In the genomic region with DNA sequence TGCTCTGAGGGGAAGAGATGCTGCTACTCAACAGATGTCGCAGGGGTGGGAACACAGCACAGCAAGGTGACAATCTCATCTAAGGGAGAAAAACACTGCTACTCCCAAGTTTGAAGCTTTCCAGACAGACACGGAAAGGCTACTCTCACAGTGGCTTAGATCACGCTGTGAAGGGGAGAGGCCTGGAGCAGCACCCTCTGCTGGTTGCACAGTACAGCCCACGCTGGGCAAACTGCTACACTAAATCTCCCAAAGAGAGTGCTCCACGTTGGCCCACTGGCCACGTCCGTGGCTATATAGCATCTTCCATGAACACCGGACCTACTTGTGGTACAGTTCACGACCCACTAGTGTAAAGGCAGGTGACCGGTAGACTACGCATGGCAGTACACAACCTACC, we compare ENCODE assay signal across 15 mouse cellular contexts. TPM values are rescaled to one million over a fixed set of nuclear protein-coding genes. Genes with fewer than 3 reads are reported as not detected.
DNase-seq lines count a peak whose midpoint lies in the region; ATAC-seq and TF ChIP-seq lines count a peak whose summit lies in the region.
"Had no signal": no experiment of that assay in that cellular context is flagged by ENCODE, and none has a peak within 500 bp of the region (broad histone marks: within the 10 kb centered on the region; RNA-seq: fewer than 3 reads in every experiment).

No protein-coding gene starts in this region.

- no peak overlapping the region for H3K4me2 ChIP-seq in midbrain, postnatal 0 days (ENCODE audit: low read depth, low read length, poor library complexity, severe bottlenecking)
- no peak overlapping the region for H3K4me2 ChIP-seq in forebrain, embryonic 13.5 days
- H3K4me2 ChIP-seq: limb, embryonic 13.5 days had no signal

- no peak overlapping the region for H3K27ac ChIP-seq in kidney, adult 2 months (ENCODE audit: insufficient read depth, low read depth, low read length)
- H3K27ac ChIP-seq in midbrain, postnatal 0 days (ENCODE audit: low read depth, low read length) = no peak overlapping the region
- no peak overlapping the region for H3K27ac ChIP-seq in midbrain, embryonic 10.5 days (replicated peaks)
- no peak overlapping the region for H3K27ac ChIP-seq in forebrain, embryonic 13.5 days
- H3K27ac ChIP-seq: limb, embryonic 13.5 days had no signal

- H3K27me3 ChIP-seq in kidney, adult 2 months (replicated peaks; ENCODE audit: control insufficient read depth, insufficient read depth, low read length) = no peaks in the 10 kb centered on the region
- H3K27me3 ChIP-seq in midbrain, postnatal 0 days (ENCODE audit: insufficient read depth, low read length) = no peaks in the 10 kb centered on the region
- no peaks in the 10 kb centered on the region for H3K27me3 ChIP-seq in midbrain, embryonic 10.5 days (ENCODE audit: low read depth, poor library complexity, severe bottlenecking)
- no peaks in the 10 kb centered on the region for H3K27me3 ChIP-seq in forebrain, embryonic 13.5 days
- H3K27me3 ChIP-seq: limb, embryonic 13.5 days; megakaryocyte, embryonic 14.5 days; Patski had no signal

- no peaks in the 10 kb centered on the region for H3K36me3 ChIP-seq in kidney, adult 2 months (ENCODE audit: control insufficient read depth, insufficient read depth, low read length)
- peaks cover 59% of the 10 kb centered on the region for H3K36me3 ChIP-seq in midbrain, postnatal 0 days (ENCODE audit: insufficient read depth, low read length)
- peaks cover 92% of the 10 kb centered on the region for H3K36me3 ChIP-seq in midbrain, embryonic 10.5 days
- H3K36me3 ChIP-seq in forebrain, embryonic 13.5 days (ENCODE audit: poor library complexity, severe bottlenecking) = peaks cover 85% of the 10 kb centered on the region

- no peaks in the 10 kb centered on the region for H3K4me1 ChIP-seq in kidney, adult 2 months (ENCODE audit: control insufficient read depth, insufficient read depth, low read length)
- no peaks in the 10 kb centered on the region for H3K4me1 ChIP-seq in midbrain, postnatal 0 days (ENCODE audit: insufficient read depth, low read length)
- peaks cover 8% of the 10 kb centered on the region for H3K4me1 ChIP-seq in midbrain, embryonic 10.5 days
- H3K4me1 ChIP-seq in forebrain, embryonic 13.5 days = no peaks in the 10 kb centered on the region
- H3K4me1 ChIP-seq: limb, embryonic 13.5 days had no signal

- TF ChIP-seq CTCF in kidney, adult 2 months (conservative IDR thresholded peaks at IDR 0.05; ENCODE audit: insufficient read depth, insufficient read length, low read depth, low read length) = peak; percentile 33; the same call in 1 of the 2 replicates
- peak; percentile 37 for TF ChIP-seq CTCF in midbrain, postnatal 0 days (IDR thresholded peaks at IDR 0.05)

- 84% methylated on average over 11 of the region's 11 CpGs for WGBS in kidney, adult 2 months
- WGBS in midbrain, postnatal 0 days = 85% methylated on average over 11 of the region's 11 CpGs
- 89% methylated on average over 11 of the region's 11 CpGs for WGBS in midbrain, embryonic 10.5 days
- 90% methylated on average over 11 of the region's 11 CpGs for WGBS in forebrain, embryonic 13.5 days

- H3K9ac ChIP-seq in midbrain, postnatal 0 days (replicated peaks; ENCODE audit: low read length, poor library complexity, severe bottlenecking) = no peak overlapping the region
- no peak overlapping the region for H3K9ac ChIP-seq in forebrain, embryonic 13.5 days
- H3K9ac ChIP-seq: limb, embryonic 13.5 days had no signal

- no peak for TF ChIP-seq POLR2A in kidney, adult 2 months (IDR thresholded peaks at IDR 0.05; ENCODE audit: low read depth, low read length)

- H3K9me3 ChIP-seq in midbrain, postnatal 0 days (ENCODE audit: low read length) = no peaks in the 10 kb centered on the region
- no peaks in the 10 kb centered on the region for H3K9me3 ChIP-seq in midbrain, embryonic 10.5 days (replicated peaks)
- no peaks in the 10 kb centered on the region for H3K9me3 ChIP-seq in forebrain, embryonic 13.5 days (replicated peaks)
- H3K9me3 ChIP-seq: limb, embryonic 13.5 days; megakaryocyte, embryonic 14.5 days had no signal

- no peak for ATAC-seq in midbrain, postnatal 0 days (ENCODE audit: low FRiP score)
- ATAC-seq in megakaryocyte progenitor cell, adult 5-6 weeks (replicated peaks; ENCODE audit: poor library complexity) = peak; percentile 45; the same call in 1 of the 2 replicates
- no peak for ATAC-seq in forebrain, embryonic 13.5 days
- ATAC-seq: inflammation-experienced regulatory T-cells, adult 6 months; Patski had no signal

- DNase-seq in kidney, adult 2 months = no peak
- no peak for DNase-seq in kidney, adult 11 months
- DNase-seq in midbrain, postnatal 0 days (ENCODE audit: low spot score) = no peak
- no peak for DNase-seq in midbrain, embryonic 10.5 days (ENCODE audit: low spot score)
- peak; percentile 23 for DNase-seq in adipocyte (ENCODE audit: low spot score)
- DNase-seq: cerebellum, postnatal 10 days; retina, postnatal 1 day; thymus, postnatal 14 days had no signal

- no peak overlapping the region for H3K4me3 ChIP-seq in kidney, adult 2 months (ENCODE audit: insufficient read depth, low read depth, low read length)
- no peak overlapping the region for H3K4me3 ChIP-seq in midbrain, postnatal 0 days (ENCODE audit: low read depth, low read length)
- H3K4me3 ChIP-seq in midbrain, embryonic 10.5 days = no peak overlapping the region
- H3K4me3 ChIP-seq in forebrain, embryonic 13.5 days = no peak overlapping the region
- H3K4me3 ChIP-seq: erythroblast, embryonic 14.5 days; limb, embryonic 13.5 days; megakaryocyte, embryonic 14.5 days had no signal

RNA-seq across cellular contexts. Expression of a gene that starts 16.2 kb away (rescaled TPM):
- 84.9 and 85.8 TPM in 2 replicates for polyA plus RNA-seq in kidney, adult 2 months (2012; rRNA removed)
- 91.5 and 95.0 TPM in 2 replicates for total RNA-seq in midbrain, postnatal 0 days (2014; rRNA removed)
- 63.9 and 70.9 TPM in 2 replicates for polyA plus RNA-seq in midbrain, postnatal 0 days (2015; fragmentation: Nextera tagmentation; extraction: Ambion mirVana)
- polyA plus RNA-seq in midbrain, embryonic 10.5 days (2016; fragmentation: Nextera tagmentation; extraction: Ambion mirVana) = 80.6 and 84.5 TPM in 2 replicates
- 20.0 and 23.2 TPM in 2 replicates for total RNA-seq in megakaryocyte progenitor cell, adult 5-6 weeks (2015)
- total RNA-seq in megakaryocyte progenitor cell, adult 5-6 weeks (2017) = 106 and 114 TPM in 2 replicates
- 79.0 and 83.5 TPM in 2 replicates for polyA plus RNA-seq in forebrain, embryonic 13.5 days (2015; fragmentation: Nextera tagmentation; extraction: Ambion mirVana)

RNA-seq across cellular contexts. Expression of a gene that starts 20.2 kb away (rescaled TPM):
- polyA plus RNA-seq in kidney, adult 2 months (2012; rRNA removed) = 11.1 and 11.3 TPM in 2 replicates
- total RNA-seq in midbrain, postnatal 0 days (2014; rRNA removed) = 30.1 and 35.5 TPM in 2 replicates
- polyA plus RNA-seq in midbrain, postnatal 0 days (2015; fragmentation: Nextera tagmentation; extraction: Ambion mirVana) = 61.9 and 65.1 TPM in 2 replicates
- polyA plus RNA-seq in midbrain, embryonic 10.5 days (2016; fragmentation: Nextera tagmentation; extraction: Ambion mirVana) = 12.0 and 16.8 TPM in 2 replicates
- total RNA-seq in megakaryocyte progenitor cell, adult 5-6 weeks (2015) = 62.9 and 66.8 TPM in 2 replicates
- total RNA-seq in megakaryocyte progenitor cell, adult 5-6 weeks (2017) = 43.6 and 57.8 TPM in 2 replicates
- 29.8 and 30.7 TPM in 2 replicates for polyA plus RNA-seq in forebrain, embryonic 13.5 days (2015; fragmentation: Nextera tagmentation; extraction: Ambion mirVana)
